Mouse (Mus musculus): ENCODE measurements around the gene Dph1. TPM values are rescaled to one million over a fixed set of nuclear protein-coding genes. Genes with fewer than 3 reads are reported as not detected.

The Dph1 gene
- total and polyA plus RNA-seq, 2 experiments from 2014 or later: 20.2 to 72.1 TPM

- no peaks in the 10 kb centered on the region for H3K36me3 ChIP-seq (replicated peaks; ENCODE audit: control insufficient read depth, insufficient read depth, low read length)
- H3K9ac ChIP-seq (replicated peaks; ENCODE audit: low read depth, low read length): no peak overlapping the region
- TF ChIP-seq CTCF (IDR thresholded peaks at IDR 0.05; ENCODE audit: low read depth) (no peak), EP300 (IDR thresholded peaks at IDR 0.05; ENCODE audit: low read depth) (no peak)
- 65% methylated on average over 8 of the region's 8 CpGs for WGBS
- peaks cover 22% of the 10 kb centered on the region for H3K4me1 ChIP-seq (ENCODE audit: control insufficient read depth, insufficient read depth)
- ATAC-seq (ENCODE audit: insufficient read depth, low read depth): no peak
- no peak for DNase-seq (ENCODE audit: low spot score)
- H3K4me2 ChIP-seq (ENCODE audit: low read depth, low read length): no peak overlapping the region
- H3K27me3 ChIP-seq (ENCODE audit: control insufficient read depth, insufficient read depth, low read length): no peaks in the 10 kb centered on the region
- H3K9me3 ChIP-seq (replicated peaks; ENCODE audit: control insufficient read depth, low read length): no peaks in the 10 kb centered on the region
- H3K4me3 ChIP-seq (ENCODE audit: low read depth, low read length): no peak overlapping the region
- H3K27ac ChIP-seq (ENCODE audit: low read depth): no peak overlapping the region
Observed at GRCm38 (mm10) chr11:75201721-75202120, 10.7 kb upstream of the Dph1 start.

- H3K9me3 ChIP-seq (replicated peaks; ENCODE audit: control insufficient read depth, low read length): no peaks in the 10 kb centered on the region
- ATAC-seq (ENCODE audit: insufficient read depth, low read depth): no peak
- WGBS: 84% methylated on average over 12 of the region's 12 CpGs
- H3K36me3 ChIP-seq (replicated peaks; ENCODE audit: control insufficient read depth, insufficient read depth, low read length): no peaks in the 10 kb centered on the region
- H3K27ac ChIP-seq (ENCODE audit: low read depth): no peak overlapping the region
- no peak overlapping the region for H3K9ac ChIP-seq (replicated peaks; ENCODE audit: low read depth, low read length)
- H3K27me3 ChIP-seq (ENCODE audit: control insufficient read depth, insufficient read depth, low read length): no peaks in the 10 kb centered on the region
- TF ChIP-seq CTCF (IDR thresholded peaks at IDR 0.05; ENCODE audit: low read depth) (no peak), EP300 (IDR thresholded peaks at IDR 0.05; ENCODE audit: low read depth) (no peak)
- DNase-seq (ENCODE audit: low spot score): no peak
- H3K4me1 ChIP-seq (ENCODE audit: control insufficient read depth, insufficient read depth): peaks cover 22% of the 10 kb centered on the region
- H3K4me2 ChIP-seq (ENCODE audit: low read depth, low read length): no peak overlapping the region
- no peak overlapping the region for H3K4me3 ChIP-seq (ENCODE audit: low read depth, low read length)
Observed at GRCm38 (mm10) chr11:75200935-75201334, 9.9 kb upstream of the Dph1 start.

- Histone ChIP-seq H3K36me3 (replicated peaks; ENCODE audit: control insufficient read depth, insufficient read depth, low read length) (no peaks in the 10 kb centered on the region), H3K4me1 (ENCODE audit: control insufficient read depth, insufficient read depth) (peaks cover 24% of the 10 kb centered on the region)
- no peak for ATAC-seq (ENCODE audit: insufficient read depth, low read depth)
Observed at GRCm38 (mm10) chr11:75199951-75200350, 8.9 kb upstream of the Dph1 start.

DNA sequence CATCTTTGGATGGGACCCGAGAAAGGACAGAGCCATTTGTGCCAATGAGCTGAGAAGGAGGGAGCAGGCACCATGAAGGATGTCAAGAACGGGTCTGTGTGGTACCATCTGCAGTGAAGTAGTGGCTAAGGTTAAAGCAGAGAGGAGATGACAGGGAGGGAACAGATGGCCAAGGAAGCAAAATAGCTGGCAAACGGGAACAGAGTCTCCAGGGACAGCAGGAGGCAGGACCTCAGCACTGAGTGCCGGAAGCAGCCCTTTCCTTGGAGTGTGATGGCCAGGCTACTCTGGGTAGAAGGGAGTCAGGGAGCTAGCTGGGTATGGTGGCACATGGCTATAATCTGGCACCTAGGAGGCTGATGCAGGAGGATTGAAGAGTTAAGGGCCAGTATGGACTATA, 7.8 kb upstream of the Dph1 start:
- no peaks in the 10 kb centered on the region for H3K9me3 ChIP-seq (replicated peaks; ENCODE audit: control insufficient read depth, low read length)
- no peak overlapping the region for H3K9ac ChIP-seq (replicated peaks; ENCODE audit: low read depth, low read length)
- H3K27ac ChIP-seq (ENCODE audit: low read depth): no peak overlapping the region
- H3K4me3 ChIP-seq (ENCODE audit: low read depth, low read length): no peak overlapping the region
- H3K36me3 ChIP-seq (replicated peaks; ENCODE audit: control insufficient read depth, insufficient read depth, low read length): no peaks in the 10 kb centered on the region
- H3K4me2 ChIP-seq (ENCODE audit: low read depth, low read length): no peak overlapping the region
- 76% methylated on average over 4 of the region's 4 CpGs for WGBS
- peaks cover 15% of the 10 kb centered on the region for H3K4me1 ChIP-seq (ENCODE audit: control insufficient read depth, insufficient read depth)
- H3K27me3 ChIP-seq (ENCODE audit: control insufficient read depth, insufficient read depth, low read length): peaks cover 10% of the 10 kb centered on the region
- DNase-seq (ENCODE audit: low spot score): no peak
- ATAC-seq (ENCODE audit: insufficient read depth, low read depth): no peak
- TF ChIP-seq EP300 (IDR thresholded peaks at IDR 0.05; ENCODE audit: low read depth) (no peak), CTCF (IDR thresholded peaks at IDR 0.05; ENCODE audit: low read depth) (no peak)

More at GRCm38 (mm10) chr11:75199951-75200350, 8.9 kb upstream of the Dph1 start:
- TF ChIP-seq CTCF (IDR thresholded peaks at IDR 0.05; ENCODE audit: low read depth) (no peak), EP300 (IDR thresholded peaks at IDR 0.05; ENCODE audit: low read depth) (no peak)
- DNase-seq (ENCODE audit: low spot score): no peak
- Histone ChIP-seq H3K27me3 (ENCODE audit: control insufficient read depth, insufficient read depth, low read length) (peaks cover 5% of the 10 kb centered on the region; the same call in 1 of the 2 replicates), H3K9ac (replicated peaks; ENCODE audit: low read depth, low read length) (no peak overlapping the region), H3K9me3 (replicated peaks; ENCODE audit: control insufficient read depth, low read length) (no peaks in the 10 kb centered on the region), H3K4me3 (ENCODE audit: low read depth, low read length) (no peak overlapping the region), H3K4me2 (ENCODE audit: low read depth, low read length) (no peak overlapping the region), H3K27ac (ENCODE audit: low read depth) (no peak overlapping the region)
- WGBS: 76% methylated on average over 5 of the region's 5 CpGs

DNA sequence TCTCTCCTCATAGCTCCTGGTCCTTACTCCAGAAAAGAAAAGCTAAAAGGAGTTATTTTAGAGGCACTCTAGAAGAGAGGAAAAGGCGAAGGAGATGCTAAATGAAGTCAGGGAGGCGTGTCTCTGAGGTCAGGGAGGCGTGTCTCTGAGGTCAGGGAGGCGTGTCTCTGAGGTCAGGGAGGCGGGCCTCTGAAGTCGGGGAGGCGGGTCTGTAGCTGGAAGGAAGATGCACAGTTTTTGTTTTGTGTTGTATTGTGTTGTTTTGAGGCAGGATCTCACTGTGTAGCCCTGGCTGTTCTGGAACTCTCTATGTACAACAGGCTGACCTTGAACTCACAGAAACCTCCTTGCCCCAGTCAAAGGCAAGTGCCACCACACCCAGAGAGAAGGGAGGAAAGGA, 6.9 kb upstream of the Dph1 start:
- TF ChIP-seq CTCF (IDR thresholded peaks at IDR 0.05; ENCODE audit: low read depth) (no peak), EP300 (IDR thresholded peaks at IDR 0.05; ENCODE audit: low read depth) (no peak)
- no peak overlapping the region for H3K4me3 ChIP-seq (ENCODE audit: low read depth, low read length)
- peaks cover 15% of the 10 kb centered on the region for H3K4me1 ChIP-seq (ENCODE audit: control insufficient read depth, insufficient read depth)
- H3K27me3 ChIP-seq (ENCODE audit: control insufficient read depth, insufficient read depth, low read length): peaks cover 10% of the 10 kb centered on the region
- no peak for DNase-seq (ENCODE audit: low spot score)
- no peaks in the 10 kb centered on the region for H3K36me3 ChIP-seq (replicated peaks; ENCODE audit: control insufficient read depth, insufficient read depth, low read length)
- no peak overlapping the region for H3K9ac ChIP-seq (replicated peaks; ENCODE audit: low read depth, low read length)
- no peak overlapping the region for H3K27ac ChIP-seq (ENCODE audit: low read depth)
- 54% methylated on average over 7 of the region's 7 CpGs for WGBS
- no peak overlapping the region for H3K4me2 ChIP-seq (ENCODE audit: low read depth, low read length)
- H3K9me3 ChIP-seq (replicated peaks; ENCODE audit: control insufficient read depth, low read length): no peaks in the 10 kb centered on the region
- ATAC-seq (ENCODE audit: insufficient read depth, low read depth): no peak

DNA sequence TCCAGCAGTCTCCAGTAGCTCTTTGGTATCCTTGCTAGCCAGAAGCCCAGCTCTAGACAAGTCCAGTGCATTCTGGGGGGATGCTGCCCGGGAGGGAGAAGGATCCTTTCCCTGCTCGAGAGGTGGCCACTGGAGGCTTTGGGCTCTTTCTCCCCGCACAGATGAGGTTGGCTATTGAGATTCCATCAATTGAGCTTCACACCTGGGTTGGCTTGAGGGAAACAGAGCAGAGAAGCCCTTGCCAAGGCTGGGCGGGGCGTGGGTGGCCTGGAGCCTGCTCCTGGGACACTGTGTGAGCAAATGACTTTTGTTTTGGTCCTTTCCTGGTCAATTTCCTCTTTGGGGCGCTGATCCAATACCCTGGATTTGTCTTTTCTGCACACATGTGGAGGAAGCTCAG, 5.1 kb upstream of the Dph1 start:
- ATAC-seq (ENCODE audit: insufficient read depth, low read depth) (no peak), DNase-seq (ENCODE audit: low spot score) (no peak)
- peaks cover 10% of the 10 kb centered on the region for H3K27me3 ChIP-seq (ENCODE audit: control insufficient read depth, insufficient read depth, low read length)
- H3K4me2 ChIP-seq (ENCODE audit: low read depth, low read length): no peak overlapping the region
- TF ChIP-seq EP300 (IDR thresholded peaks at IDR 0.05; ENCODE audit: low read depth): no peak
- no peak for TF ChIP-seq CTCF (IDR thresholded peaks at IDR 0.05; ENCODE audit: low read depth)
- no peak overlapping the region for H3K4me3 ChIP-seq (ENCODE audit: low read depth, low read length)
- H3K4me1 ChIP-seq (ENCODE audit: control insufficient read depth, insufficient read depth): peaks cover 7% of the 10 kb centered on the region; the same call in 1 of the 2 replicates
- no peak overlapping the region for H3K27ac ChIP-seq (ENCODE audit: low read depth)
- H3K9ac ChIP-seq (replicated peaks; ENCODE audit: low read depth, low read length): no peak overlapping the region
- H3K36me3 ChIP-seq (replicated peaks; ENCODE audit: control insufficient read depth, insufficient read depth, low read length): no peaks in the 10 kb centered on the region
- no peaks in the 10 kb centered on the region for H3K9me3 ChIP-seq (replicated peaks; ENCODE audit: control insufficient read depth, low read length)
- WGBS: 71% methylated on average over 6 of the region's 6 CpGs

Data from heart, postnatal 0 days (tissue).